Mouse (Mus musculus) hindbrain, embryonic 11.5 days (tissue): Measurements from ENCODE around the gene Homer2. TPM values are rescaled to one million over a fixed set of nuclear protein-coding genes. Genes with fewer than 3 reads are reported as not detected.

Experiments
- ATAC-seq: fragments of 200-750 bp; cut with Nextera tagmentation; 2 replicates; pipeline ENCODE4 v1.8.0; 2017; ENCODE audit warnings: mild to moderate bottlenecking, moderate TSS enrichment, moderate library complexity; ENCODE audit not compliant: low FRiP score
- DNase-seq: peaks from one replicate; pipeline ENCODE4 v3.0.0-alpha.2; 2015; ENCODE audit warnings: low spot score
- H3K27ac ChIP-seq: fragments of 300-500 bp; sonication (generic); 2 replicates; pipeline ENCODE4 v1.5.1; 2014; ENCODE audit warnings: mild to moderate bottlenecking, low read depth, low read length
- H3K27me3 ChIP-seq: fragments of 300-500 bp; sonication (generic); 2 replicates; pipeline ENCODE4 v1.6.1; 2014; ENCODE audit warnings: mild to moderate bottlenecking, low read length, moderate library complexity, mixed read lengths; ENCODE audit not compliant: control insufficient read depth, insufficient read depth
- H3K36me3 ChIP-seq: fragments of 300-500 bp; sonication (generic); 2 replicates; pipeline ENCODE4 v1.6.1; 2014; ENCODE audit warnings: mild to moderate bottlenecking, low read length, moderate library complexity, mixed read lengths; ENCODE audit not compliant: control insufficient read depth, insufficient read depth
- H3K4me1 ChIP-seq: fragments of 300-500 bp; sonication (generic); replicated peaks from 2 replicates; pipeline ENCODE4 v1.6.1; 2014; ENCODE audit warnings: low read length, mixed read lengths; ENCODE audit not compliant: control insufficient read depth, insufficient read depth
- H3K4me2 ChIP-seq: fragments of 300-500 bp; sonication (generic); replicated peaks from 2 replicates; pipeline ENCODE4 v1.6.1; 2014; ENCODE audit warnings: mild to moderate bottlenecking, low read depth, low read length
- H3K4me3 ChIP-seq: fragments of 300-500 bp; sonication (generic); 2 replicates; pipeline ENCODE4 v1.5.1; 2014; ENCODE audit warnings: low read depth, low read length
- H3K9ac ChIP-seq: fragments of 300-500 bp; sonication (generic); 2 replicates; pipeline ENCODE4 v1.6.1; 2014; ENCODE audit warnings: low read depth, low read length
- H3K9me3 ChIP-seq: fragments of 300-500 bp; sonication (generic); 2 replicates; pipeline ENCODE4 v1.6.1; 2016; ENCODE audit warnings: low read length; ENCODE audit not compliant: control insufficient read depth
- WGBS: fragments of 180-500 bp; shearing (Covaris S2); extraction: QIAGEN DNeasy Blood & Tissue Kit; methylation state at CpG from one replicate; pipeline ENCODE4 v1.1.7; 2014; 5-methylcytosine and 5-hydroxymethylcytosine counted together
- polyA plus RNA-seq: library from polyadenylated mRNA; unstranded; fragments of >200 nt; fragmentation: Nextera tagmentation; extraction: Ambion mirVana; gene quantifications from 2 replicates; pipeline ENCODE4 v1.2.1, GENCODE M21; 2014

Homer2 gene
- polyA plus RNA-seq, 1 experiment from 2014 or later: 24.4 TPM

DNA sequence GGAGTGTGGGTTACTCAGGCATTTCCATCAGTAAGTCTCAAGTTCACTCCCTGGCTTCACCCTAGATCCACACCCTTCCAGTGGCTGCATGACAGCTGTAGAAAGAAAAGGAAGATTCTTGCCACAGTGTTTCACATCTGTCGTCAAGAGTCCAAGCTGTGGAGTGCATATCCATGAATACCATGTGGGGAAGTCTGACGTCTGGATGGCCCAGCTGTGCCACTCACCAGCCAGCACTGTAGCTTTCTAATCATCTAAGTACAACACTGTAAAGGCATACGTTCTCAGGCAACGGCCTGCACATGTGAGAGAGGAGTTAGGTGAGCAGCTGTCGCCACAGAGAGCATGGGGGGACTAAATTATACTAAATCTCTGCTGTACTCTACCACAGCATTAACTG, 56.0 kb downstream of the Homer2 start:
- no peak overlapping the region for H3K4me3 ChIP-seq
- WGBS: 51% methylated on average over 5 of the region's 5 CpGs
- no peak overlapping the region for H3K4me2 ChIP-seq

DNA sequence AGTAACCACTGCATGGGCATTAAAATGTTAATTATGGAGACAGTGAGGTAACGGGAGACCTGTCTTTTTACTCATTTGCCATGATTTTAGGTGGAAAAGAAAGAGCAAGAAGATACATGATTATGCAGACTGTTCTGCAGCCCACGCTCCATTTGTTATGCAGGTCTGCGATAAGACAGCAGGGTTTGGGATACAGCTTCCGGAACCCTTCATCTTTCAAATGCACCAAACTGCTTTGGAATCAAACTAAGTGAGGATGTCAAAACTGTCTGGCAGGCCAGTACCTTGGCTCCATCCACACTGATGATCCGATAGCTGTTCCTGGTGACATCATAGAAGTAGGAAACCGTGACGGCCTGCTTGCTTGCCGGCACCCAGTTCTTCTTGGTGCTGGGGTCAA, 58.1 kb downstream of the Homer2 start:
- Histone ChIP-seq H3K9me3 (no peaks in the 10 kb centered on the region), H3K36me3 (no peaks in the 10 kb centered on the region), H3K4me2 (no peak overlapping the region), H3K9ac (no peak overlapping the region), H3K27me3 (no peaks in the 10 kb centered on the region), H3K4me1 (0 out of 2 replicates have a peak, but pooled peaks cover 3% of the 10 kb centered on the region), H3K4me3 (no peak overlapping the region), H3K27ac (no peak overlapping the region)
- 83% methylated on average over 8 of the region's 8 CpGs for WGBS
- ATAC-seq (peak; percentile 37; the same call in 1 of the 2 replicates), DNase-seq (no peak)

More for the DNA sequence above, 56.0 kb downstream of the Homer2 start:
- DNase-seq: peak; percentile 17
- H3K27me3 ChIP-seq: no peaks in the 10 kb centered on the region
- peak; percentile 39; the same call in 1 of the 2 replicates for ATAC-seq
- no peaks in the 10 kb centered on the region for H3K9me3 ChIP-seq
- H3K4me1 ChIP-seq: 0 out of 2 replicates have a peak, but pooled peaks cover 3% of the 10 kb centered on the region
- H3K36me3 ChIP-seq: no peaks in the 10 kb centered on the region
- no peak overlapping the region for H3K9ac ChIP-seq
- H3K27ac ChIP-seq: peak overlapping the region; percentile 1; the same call in 1 of the 2 replicates

DNA sequence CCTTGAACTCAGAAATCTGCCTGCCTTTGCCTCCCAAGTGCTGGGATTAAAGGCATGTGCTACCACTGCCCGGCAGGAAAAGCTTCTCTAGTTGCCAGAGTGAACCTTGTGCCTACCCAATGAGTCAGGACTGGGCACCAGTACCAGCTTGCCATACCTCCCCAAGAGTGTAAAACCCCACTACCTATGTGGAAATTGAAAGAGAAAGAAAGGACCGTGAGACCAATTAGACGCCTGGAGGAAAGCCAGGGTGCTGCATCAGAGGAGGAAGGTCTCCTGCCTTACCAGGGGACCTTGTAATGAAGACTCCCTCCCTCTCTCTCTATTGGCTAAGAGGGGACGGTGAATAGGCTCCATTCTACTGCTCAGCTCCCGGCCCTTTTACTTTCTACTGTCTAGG, 59.4 kb downstream of the Homer2 start:
- Histone ChIP-seq H3K27me3 (no peaks in the 10 kb centered on the region), H3K4me1 (no peaks in the 10 kb centered on the region), H3K9ac (no peak overlapping the region), H3K4me3 (no peak overlapping the region), H3K4me2 (no peak overlapping the region), H3K27ac (no peak overlapping the region), H3K9me3 (no peaks in the 10 kb centered on the region), H3K36me3 (no peaks in the 10 kb centered on the region)
- DNase-seq (no peak), ATAC-seq (no peak)
- whole genome bisulfite sequencing: 76% methylated on average over 5 of the region's 5 CpGs

DNA sequence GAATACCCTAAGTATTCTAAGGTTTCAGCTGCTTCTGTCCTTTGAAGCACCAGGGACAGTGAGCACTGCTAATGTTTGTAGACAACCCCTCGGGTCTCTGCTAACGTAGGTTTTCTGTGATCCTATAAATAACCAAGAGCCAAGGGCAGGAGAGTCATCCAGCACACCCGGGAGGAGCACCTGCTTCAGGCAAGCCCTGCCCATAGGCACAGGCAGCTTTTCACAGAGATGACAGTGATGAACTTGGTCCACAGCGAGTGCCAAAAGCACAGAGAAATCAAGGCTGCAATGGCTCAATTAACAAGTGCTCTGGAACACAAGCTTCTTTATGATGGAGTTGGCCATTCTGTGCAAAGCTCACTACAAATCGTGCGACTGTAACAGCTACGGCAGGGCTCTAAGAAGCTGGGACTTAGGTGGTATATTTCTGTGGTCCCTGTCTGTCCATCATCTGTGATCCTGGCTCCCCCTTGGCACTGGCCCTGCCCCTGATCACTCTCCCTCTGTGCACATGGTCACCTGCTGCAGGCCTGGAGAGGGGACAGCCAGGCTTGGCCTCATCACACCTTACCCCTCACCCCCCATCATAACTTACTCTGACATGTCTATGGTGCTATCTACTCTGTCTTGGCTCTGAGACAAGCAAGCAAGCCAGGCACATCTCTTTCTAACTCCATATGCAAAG, 62.6 kb downstream of the Homer2 start:
- Histone ChIP-seq H3K4me3 (no peak overlapping the region), H3K36me3 (no peaks in the 10 kb centered on the region), H3K4me1 (no peaks in the 10 kb centered on the region), H3K9me3 (no peaks in the 10 kb centered on the region), H3K9ac (no peak overlapping the region), H3K4me2 (no peak overlapping the region), H3K27ac (no peak overlapping the region), H3K27me3 (no peaks in the 10 kb centered on the region)
- no peak for ATAC-seq
- 67% methylated on average over 7 of the region's 7 CpGs for WGBS
- no peak for DNase-seq

DNA sequence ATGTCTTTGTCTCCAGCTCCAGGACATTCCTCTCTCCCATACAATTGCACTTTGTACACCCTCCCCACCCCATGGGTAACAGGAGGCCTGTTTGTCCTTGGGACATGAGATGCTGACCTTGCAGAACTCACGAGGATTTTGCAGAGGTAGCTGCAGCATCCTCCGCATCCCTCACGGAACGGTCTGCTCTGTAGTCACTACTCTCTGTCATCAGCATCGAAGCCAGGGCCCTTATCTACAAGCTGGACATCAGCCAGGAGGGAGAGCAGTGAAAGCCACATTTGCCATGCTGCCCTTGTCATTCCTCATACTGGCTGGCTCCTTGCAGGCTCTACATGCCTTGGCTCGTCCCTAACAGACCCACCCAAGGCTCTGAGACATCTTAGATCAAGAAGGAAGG, 66.2 kb downstream of the Homer2 start:
- Histone ChIP-seq H3K4me3 (no peak overlapping the region), H3K4me2 (no peak overlapping the region), H3K27ac (no peak overlapping the region), H3K9me3 (no peaks in the 10 kb centered on the region), H3K27me3 (no peaks in the 10 kb centered on the region), H3K9ac (no peak overlapping the region), H3K4me1 (no peaks in the 10 kb centered on the region), H3K36me3 (no peaks in the 10 kb centered on the region)
- 87% methylated on average over 6 of the region's 6 CpGs for WGBS
- no peak for ATAC-seq
- no peak for DNase-seq

DNA sequence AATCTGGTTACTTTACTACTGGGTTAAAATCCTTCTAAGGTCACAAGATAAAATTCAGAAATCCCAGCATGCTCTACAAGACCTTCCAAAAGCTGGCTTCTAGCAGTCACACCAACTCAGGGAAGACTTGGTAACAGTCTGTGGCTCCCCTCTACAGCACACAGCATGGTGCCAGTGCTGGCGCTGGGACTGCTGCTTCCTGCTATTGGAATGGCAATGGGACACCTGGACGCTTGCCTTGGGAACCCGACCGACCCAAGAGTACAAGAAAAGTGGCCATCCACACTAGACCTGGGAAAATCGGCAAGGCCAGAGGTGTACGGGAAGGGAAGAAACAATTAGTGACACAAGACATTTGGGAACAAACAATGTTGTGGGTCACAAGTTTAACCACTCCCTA, 74.7 kb downstream of the Homer2 start:
- WGBS: 73% methylated on average over 6 of the region's 6 CpGs
- no peak for DNase-seq
- Histone ChIP-seq H3K9ac (no peak overlapping the region), H3K36me3 (no peaks in the 10 kb centered on the region), H3K4me3 (no peak overlapping the region), H3K9me3 (no peaks in the 10 kb centered on the region), H3K27me3 (no peaks in the 10 kb centered on the region), H3K27ac (no peak overlapping the region), H3K4me2 (no peak overlapping the region), H3K4me1 (no peaks in the 10 kb centered on the region)
- no peak for ATAC-seq

DNA sequence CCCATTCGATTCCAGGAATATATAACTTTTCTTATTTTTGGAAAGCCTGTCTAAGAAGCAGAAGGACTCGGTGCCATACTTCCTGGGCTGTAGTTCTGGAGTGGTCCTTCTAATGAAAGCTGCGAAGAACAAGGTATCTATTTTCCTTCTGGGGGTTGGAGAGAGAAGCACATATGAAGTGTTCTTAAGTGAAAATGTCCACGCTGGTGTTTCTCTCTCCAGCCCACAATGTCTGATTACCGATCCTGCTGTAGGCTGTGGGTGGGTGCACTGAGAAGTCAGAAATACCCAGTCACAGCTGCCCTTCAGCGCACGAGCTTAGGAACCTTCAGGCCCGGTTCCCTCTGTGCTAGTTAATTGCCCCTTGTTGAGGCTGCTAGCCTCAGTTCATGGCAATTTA, 76.1 kb downstream of the Homer2 start:
- WGBS: 90% methylated on average over 8 of the region's 8 CpGs
- no peak for ATAC-seq
- no peak overlapping the region for H3K27ac ChIP-seq
- no peak for DNase-seq
- H3K36me3 ChIP-seq: no peaks in the 10 kb centered on the region
- no peaks in the 10 kb centered on the region for H3K9me3 ChIP-seq
- no peak overlapping the region for H3K4me2 ChIP-seq
- H3K9ac ChIP-seq: no peak overlapping the region
- H3K27me3 ChIP-seq: no peaks in the 10 kb centered on the region
- no peak overlapping the region for H3K4me3 ChIP-seq
- no peaks in the 10 kb centered on the region for H3K4me1 ChIP-seq

DNA sequence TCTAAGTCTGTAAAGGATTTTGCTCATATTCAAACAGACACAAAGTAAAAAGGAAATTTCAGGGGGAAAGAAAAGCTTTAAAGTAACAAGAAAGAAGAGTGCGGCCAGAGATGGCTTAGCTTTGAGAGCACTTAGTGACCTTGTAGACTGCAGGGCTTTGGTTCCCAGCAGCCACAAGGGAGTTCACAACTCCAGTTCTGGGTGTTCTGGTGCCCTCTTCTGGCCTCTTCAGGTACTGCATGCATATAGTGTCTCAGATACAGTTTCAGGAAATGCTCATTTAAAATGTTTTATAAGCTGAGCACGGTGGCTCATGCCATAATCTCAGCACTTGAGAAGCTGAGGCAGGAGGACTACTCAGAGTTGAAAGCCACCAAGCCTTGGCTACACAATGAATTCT, 80.9 kb downstream of the Homer2 start:
- no peaks in the 10 kb centered on the region for H3K36me3 ChIP-seq
- no peak overlapping the region for H3K27ac ChIP-seq
- no peaks in the 10 kb centered on the region for H3K9me3 ChIP-seq
- peak; percentile 20 for DNase-seq
- no peaks in the 10 kb centered on the region for H3K27me3 ChIP-seq
- no peak overlapping the region for H3K4me2 ChIP-seq
- no peak overlapping the region for H3K9ac ChIP-seq
- ATAC-seq: no peak
- 90% methylated on average over 2 of the region's 2 CpGs for WGBS
- H3K4me3 ChIP-seq: no peak overlapping the region
- no peaks in the 10 kb centered on the region for H3K4me1 ChIP-seq

DNA sequence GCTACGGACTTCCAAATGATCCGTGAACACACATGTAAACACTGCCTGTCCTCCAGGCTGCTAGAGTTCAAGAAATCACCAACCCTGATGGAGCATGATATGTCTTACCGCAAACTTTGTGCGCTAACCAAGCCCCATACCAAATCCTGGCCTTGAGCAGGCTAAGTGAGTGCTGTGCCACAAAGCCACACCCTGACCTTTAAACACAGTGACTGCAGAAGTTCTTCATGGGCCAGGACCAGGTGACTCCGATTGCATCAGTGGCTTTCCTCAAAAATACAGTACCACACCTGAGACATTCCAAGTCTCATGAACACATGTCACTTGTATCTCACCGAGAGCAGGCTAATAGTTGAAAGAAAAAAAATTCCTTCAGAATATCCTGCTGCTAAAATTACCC, 83.6 kb downstream of the Homer2 start:
- Histone ChIP-seq H3K4me1 (no peaks in the 10 kb centered on the region), H3K4me2 (no peak overlapping the region), H3K9ac (no peak overlapping the region), H3K36me3 (no peaks in the 10 kb centered on the region), H3K27me3 (no peaks in the 10 kb centered on the region), H3K27ac (no peak overlapping the region), H3K4me3 (no peak overlapping the region), H3K9me3 (no peaks in the 10 kb centered on the region)
- ATAC-seq (no peak), DNase-seq (no peak)
- 90% methylated on average over 6 of the region's 6 CpGs for WGBS
